Mouse (Mus musculus): Measurements from ENCODE around the gene Psmb3.

DNA sequence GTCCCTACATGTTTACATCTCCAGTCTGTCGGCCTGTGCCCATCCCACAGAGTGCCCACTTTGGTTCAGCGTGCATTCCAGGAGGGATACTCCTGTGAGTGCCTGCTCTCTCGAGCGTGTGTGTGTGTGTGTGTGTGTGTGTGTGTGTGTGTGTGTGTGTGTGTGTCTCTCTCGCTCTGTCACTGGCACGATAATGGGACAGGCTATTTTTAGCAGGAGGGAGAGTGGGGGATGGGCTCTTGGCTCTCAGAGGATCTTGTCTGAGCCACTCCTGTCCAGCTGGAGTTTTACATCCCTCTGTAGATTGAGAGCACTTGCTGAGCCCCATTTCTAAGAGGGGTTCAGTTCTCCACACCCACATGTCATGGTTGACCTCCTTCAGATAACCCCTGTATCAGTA lies 33.4 kb upstream of the Psmb3 start:
- TF ChIP-seq POLR2A (IDR thresholded peaks at IDR 0.05; ENCODE audit: low read depth, low read length) (no peak), CTCF (IDR thresholded peaks at IDR 0.05; ENCODE audit: extremely low read depth, insufficient read length, insufficient replicate concordance, low read depth, low read length) (no peak)
